Mouse (Mus musculus) testis, adult 2 months (tissue): Measurements from ENCODE around the gene 4933416C03Rik.

Experiments
- CTCF ChIP-seq: fragments of 200-500 bp; IDR thresholded peaks from 2 replicates; pipeline ENCODE4 v1.5.1; 2012; ENCODE audit warnings: low read depth, mild to moderate bottlenecking, inconsistent platforms, low read length, moderate library complexity; ENCODE audit not compliant: control insufficient read depth, insufficient read depth, insufficient replicate concordance
- POLR2A ChIP-seq: fragments of 200-500 bp; IDR thresholded peaks from 2 replicates; pipeline ENCODE4 v1.6.1; 2012; ENCODE audit warnings: low read depth, mild to moderate bottlenecking, inconsistent platforms, low read length, moderate library complexity; ENCODE audit not compliant: control insufficient read depth

DNA sequence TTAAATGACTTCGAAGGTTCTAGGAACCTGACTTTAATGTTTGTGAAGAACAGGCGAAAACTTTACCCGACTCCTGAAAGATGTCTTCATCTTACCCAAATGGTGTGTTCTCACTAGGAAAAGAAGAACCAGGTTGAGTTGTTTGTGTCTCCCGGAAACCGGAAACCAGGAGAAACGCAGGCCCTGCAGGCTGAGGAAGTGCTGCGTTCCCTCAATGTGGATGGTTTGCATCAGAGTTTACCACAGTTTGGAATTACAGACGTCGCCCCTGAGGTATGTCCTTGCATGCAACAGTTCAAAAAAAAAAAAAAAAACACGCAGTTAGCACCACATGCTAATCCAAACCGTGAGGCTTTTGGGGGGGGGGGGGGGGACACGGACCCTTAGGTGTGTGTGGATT, 48.6 kb upstream of the 4933416C03Rik start:
- TF ChIP-seq POLR2A: no peak
- TF ChIP-seq CTCF: no peak
